Mouse (Mus musculus) limb, embryonic 15.5 days (tissue): ENCODE measurements around the gene Ctxn1. TPM values are rescaled to one million over a fixed set of nuclear protein-coding genes. Genes with fewer than 3 reads are reported as not detected.

Experiments
- ATAC-seq: fragments of 200-750 bp; cut with Nextera tagmentation; 2 replicates; pipeline ENCODE4 v1.8.0; 2017; ENCODE audit warnings: low read depth, moderate TSS enrichment; ENCODE audit not compliant: insufficient number of reproducible peaks, low FRiP score, low TSS enrichment
- H3K27ac ChIP-seq: fragments of 300-500 bp; sonication (generic); 2 replicates; pipeline ENCODE4 v1.5.1; 2015; ENCODE audit warnings: moderate library complexity, mild to moderate bottlenecking, inconsistent platforms
- H3K27me3 ChIP-seq: fragments of 300-500 bp; sonication (generic); 2 replicates; pipeline ENCODE4 v1.6.1; 2015; ENCODE audit warnings: inconsistent platforms
- H3K36me3 ChIP-seq: fragments of 300-500 bp; sonication (generic); 2 replicates; pipeline ENCODE4 v1.6.1; 2015; ENCODE audit warnings: inconsistent platforms
- H3K4me1 ChIP-seq: fragments of 300-500 bp; sonication (generic); 2 replicates; pipeline ENCODE4 v1.6.1; 2015; ENCODE audit warnings: inconsistent platforms
- H3K4me2 ChIP-seq: fragments of 300-500 bp; sonication (generic); 2 replicates; pipeline ENCODE4 v1.6.1; 2015; ENCODE audit warnings: mild to moderate bottlenecking, inconsistent platforms
- H3K4me3 ChIP-seq: fragments of 300-500 bp; sonication (generic); 2 replicates; pipeline ENCODE4 v1.5.1; 2015; ENCODE audit warnings: mild to moderate bottlenecking, inconsistent platforms
- H3K9ac ChIP-seq: fragments of 300-500 bp; sonication (generic); 2 replicates; pipeline ENCODE4 v1.6.1; 2015; ENCODE audit warnings: inconsistent platforms
- H3K9me3 ChIP-seq: fragments of 300-500 bp; sonication (generic); 2 replicates; pipeline ENCODE4 v1.6.1; 2016; ENCODE audit warnings: inconsistent platforms
- WGBS: fragments of 180-500 bp; shearing (Covaris S2); methylation state at CpG from one replicate; pipeline ENCODE4 v1.1.7; 2015; 5-methylcytosine and 5-hydroxymethylcytosine counted together
- polyA plus RNA-seq: library from polyadenylated mRNA; unstranded; fragments of >200 nt; fragmentation: Nextera tagmentation; extraction: Ambion mirVana; gene quantifications from 2 replicates; pipeline ENCODE4 v1.2.1, GENCODE M21; 2015

Ctxn1 gene
- polyA plus RNA-seq, 1 experiment from 2014 or later: 49.8 TPM

DNA sequence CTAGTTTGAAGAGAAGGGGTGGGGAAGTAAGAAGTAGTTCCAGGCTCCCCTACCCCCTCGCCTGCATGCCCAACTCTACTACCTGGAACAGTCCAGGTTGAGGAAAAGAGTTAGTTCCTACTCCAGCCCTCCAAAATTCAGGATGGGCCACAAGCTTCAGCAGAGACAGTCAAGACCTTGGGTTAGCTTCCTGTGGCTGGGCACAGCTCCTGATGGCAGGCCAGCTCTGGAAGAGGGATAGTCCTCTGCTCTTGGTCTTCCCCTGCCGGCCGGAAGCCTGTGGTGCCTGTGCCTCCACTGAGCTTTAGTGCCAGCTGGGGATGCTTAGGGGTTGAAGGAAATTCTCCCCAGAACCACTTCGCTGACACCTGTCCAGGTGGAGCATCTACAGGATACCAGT, 32.8 kb downstream of the Ctxn1 start:
- Histone ChIP-seq H3K9me3 (no peaks in the 10 kb centered on the region), H3K4me1 (peaks cover 10% of the 10 kb centered on the region), H3K4me2 (peak overlapping the region; percentile 37), H3K36me3 (no peaks in the 10 kb centered on the region), H3K9ac (no peak overlapping the region), H3K27me3 (peaks cover 26% of the 10 kb centered on the region), H3K4me3 (peak overlapping the region; percentile 32), H3K27ac (no peak overlapping the region)
- WGBS: 22% methylated on average over 4 of the region's 4 CpGs
- ATAC-seq: no peak

DNA sequence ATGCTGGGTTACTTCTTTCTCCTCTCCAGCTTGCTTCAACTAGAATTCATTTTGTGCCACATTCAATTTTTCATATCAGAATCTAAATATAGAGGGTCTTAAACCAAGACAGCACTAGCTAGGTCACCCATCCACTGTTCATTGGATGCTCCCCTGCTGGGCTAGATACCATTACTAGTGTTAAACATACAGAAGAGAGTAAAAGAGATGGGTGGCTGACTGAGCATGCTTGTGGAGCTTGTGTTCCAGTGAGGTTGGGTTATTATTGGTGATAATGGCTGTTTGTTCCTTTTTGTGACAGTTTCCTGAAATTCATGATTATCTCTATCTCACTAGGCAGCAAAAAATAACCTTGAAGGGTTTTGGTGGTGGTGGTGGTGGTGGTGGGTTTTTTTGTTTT, 37.0 kb downstream of the Ctxn1 start:
- Histone ChIP-seq H3K36me3 (no peaks in the 10 kb centered on the region), H3K9ac (no peak overlapping the region), H3K27me3 (peaks cover 31% of the 10 kb centered on the region), H3K4me1 (peaks cover 12% of the 10 kb centered on the region), H3K27ac (no peak overlapping the region), H3K4me3 (no peak overlapping the region), H3K9me3 (no peaks in the 10 kb centered on the region), H3K4me2 (no peak overlapping the region)
- no peak for ATAC-seq

DNA sequence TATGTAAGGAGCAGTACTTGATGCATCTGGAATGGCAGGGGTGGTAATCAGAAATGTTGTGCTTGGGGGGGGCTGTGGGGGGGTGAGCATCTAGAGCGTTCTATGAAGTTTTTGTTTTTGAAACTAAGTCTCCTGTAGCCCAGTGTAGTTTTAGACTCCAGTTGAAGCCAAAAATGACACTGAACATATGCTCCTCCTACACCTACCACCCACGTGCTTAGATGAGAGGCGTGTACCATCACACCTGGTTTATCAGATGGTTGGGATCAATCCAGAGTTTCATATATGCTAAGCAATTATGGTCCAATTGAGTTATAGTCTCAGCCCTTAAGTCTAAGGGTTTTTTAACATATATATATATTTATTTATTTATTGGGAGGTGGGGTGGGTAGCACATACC, 39.5 kb downstream of the Ctxn1 start:
- Histone ChIP-seq H3K4me3 (no peak overlapping the region), H3K27ac (no peak overlapping the region), H3K9me3 (no peaks in the 10 kb centered on the region), H3K4me2 (no peak overlapping the region), H3K27me3 (peaks cover 41% of the 10 kb centered on the region), H3K4me1 (peaks cover 16% of the 10 kb centered on the region), H3K36me3 (no peaks in the 10 kb centered on the region), H3K9ac (no peak overlapping the region)
- no peak for ATAC-seq
- WGBS: 82% methylated on average over 3 of the region's 3 CpGs

DNA sequence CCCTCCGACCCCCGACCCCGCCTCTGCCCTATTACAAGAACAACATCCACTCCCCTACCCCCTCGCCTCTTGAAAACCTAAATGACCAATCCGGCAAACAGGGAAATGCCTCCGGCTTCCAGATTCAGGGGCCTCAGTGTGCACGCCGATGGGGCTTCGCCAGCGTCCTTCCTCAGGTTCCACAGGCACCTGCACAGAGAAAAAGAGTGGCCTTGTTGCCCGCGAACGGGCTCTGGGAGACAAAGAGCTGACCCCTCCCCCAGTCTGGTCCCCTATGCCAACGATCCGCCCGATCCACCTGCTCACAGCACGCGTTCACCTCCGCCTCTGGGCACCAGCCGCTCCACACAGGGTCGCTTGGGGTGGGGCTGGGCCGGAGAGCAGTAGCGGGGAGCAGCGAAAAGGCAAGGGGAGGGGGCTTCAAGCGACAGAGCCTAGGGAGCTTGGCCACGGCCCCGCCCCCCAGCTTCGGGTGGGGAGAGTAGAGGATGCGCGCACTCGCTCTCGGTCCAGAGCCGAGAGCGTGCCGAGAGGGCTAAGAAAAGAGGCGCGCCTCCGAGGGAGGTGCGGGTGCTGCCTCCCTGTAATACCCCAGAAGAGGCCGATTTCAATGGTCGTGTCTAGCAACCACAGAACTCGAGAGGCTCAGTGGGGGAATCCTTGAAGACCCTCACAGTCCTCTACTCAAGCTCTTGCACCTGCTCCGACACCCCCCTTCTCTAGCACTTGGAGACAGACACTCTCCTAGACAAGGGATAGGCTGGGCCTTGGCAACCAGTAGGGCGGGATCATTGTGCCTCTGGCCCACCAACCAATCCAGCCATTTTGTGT, 42.1 kb downstream of the Ctxn1 start, which contains the start of gene Prr36:
Prr36 (minus strand) TSS at position 669 of the 831 bp plus-strand sequence.
- 2% methylated on average over 44 of the region's 44 CpGs for WGBS
- Histone ChIP-seq H3K36me3 (no peaks in the 10 kb centered on the region), H3K4me3 (peak within 1 kb of the TSS; percentile 43), H3K4me2 (peak within 1 kb of the TSS; percentile 88), H3K27me3 (peaks cover 46% of the 10 kb centered on the region), H3K9ac (no peak within 1 kb of the TSS), H3K27ac (no peak within 1 kb of the TSS), H3K9me3 (no peaks in the 10 kb centered on the region), H3K4me1 (peaks cover 36% of the 10 kb centered on the region)
- ATAC-seq: no peak

DNA sequence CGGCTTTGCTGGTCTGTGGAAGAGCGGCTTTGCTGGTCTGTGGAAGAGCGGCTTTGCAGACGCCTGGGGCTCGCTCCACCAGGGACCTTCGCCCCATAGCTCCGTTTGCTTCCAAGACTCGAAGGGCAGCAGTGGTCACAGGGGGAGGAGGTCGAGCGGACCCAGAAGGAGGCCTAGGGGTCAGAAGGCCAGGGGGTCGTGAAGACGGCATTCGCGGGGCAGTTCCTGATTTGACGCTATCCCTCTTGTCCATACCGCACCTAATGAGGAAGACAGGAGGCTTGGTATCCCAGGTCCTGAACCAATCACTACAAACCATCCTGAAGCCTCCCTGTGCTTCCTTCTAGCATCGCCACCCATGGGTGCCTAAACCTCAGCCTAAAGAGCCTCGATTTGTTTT, 42.8 kb downstream of the Ctxn1 start:
- Histone ChIP-seq H3K9me3 (no peaks in the 10 kb centered on the region), H3K27ac (no peak overlapping the region), H3K36me3 (no peaks in the 10 kb centered on the region), H3K4me3 (peak overlapping the region; percentile 43), H3K4me1 (peaks cover 36% of the 10 kb centered on the region), H3K9ac (no peak overlapping the region), H3K27me3 (peaks cover 46% of the 10 kb centered on the region), H3K4me2 (peak overlapping the region; percentile 88; the same call in 1 of the 2 replicates)
- no peak for ATAC-seq
- WGBS: 8% methylated on average over 18 of the region's 18 CpGs

DNA sequence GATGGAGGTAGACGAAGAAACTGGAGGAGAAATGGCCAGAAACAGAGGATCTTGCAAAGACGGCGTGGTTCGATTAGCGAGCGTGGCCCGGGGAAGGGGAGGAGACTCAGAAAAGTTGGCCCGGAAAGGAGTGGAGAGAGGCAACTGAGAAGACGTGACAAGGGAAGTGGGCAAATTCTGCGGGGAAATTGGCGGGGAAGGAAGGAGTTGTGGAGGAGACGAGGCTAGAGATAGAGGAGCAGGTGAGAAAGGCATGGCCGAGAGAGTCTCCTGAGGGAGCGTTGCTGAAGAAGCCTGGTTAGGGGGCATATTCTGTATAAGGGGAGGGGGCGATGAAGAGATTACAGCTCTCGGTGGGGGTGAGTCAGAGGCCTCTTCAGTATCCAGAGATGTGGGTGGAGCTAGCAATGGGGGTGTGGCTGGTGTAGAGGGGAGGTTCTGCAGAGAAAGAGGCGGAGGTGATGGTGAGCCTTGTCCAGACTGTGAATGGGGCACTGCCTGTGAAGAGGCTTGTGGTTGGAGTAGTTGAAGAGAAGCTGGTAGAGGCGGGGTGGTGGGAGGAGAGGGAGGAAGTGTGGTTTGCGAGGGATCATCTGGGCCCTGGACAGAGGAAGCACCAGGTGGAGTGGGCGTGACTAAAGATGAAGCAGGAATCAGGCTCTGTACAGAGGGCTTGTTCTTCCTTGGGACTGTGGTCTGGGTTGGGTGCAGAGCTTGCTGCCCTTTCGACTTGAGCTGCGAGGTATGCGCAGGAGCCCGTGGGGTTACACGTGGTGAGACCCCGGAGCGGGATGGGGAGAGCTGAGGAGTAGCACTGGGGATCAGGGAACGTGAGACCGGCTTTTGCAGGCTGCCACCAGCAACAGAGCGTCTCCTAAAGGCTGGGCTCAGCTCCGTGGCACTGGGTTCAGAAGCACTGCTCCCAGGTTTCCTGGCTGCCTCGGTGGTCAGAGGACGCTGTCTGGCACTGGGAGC, 44.8 kb downstream of the Ctxn1 start:
- H3K27me3 ChIP-seq: peaks cover 49% of the 10 kb centered on the region
- no peaks in the 10 kb centered on the region for H3K9me3 ChIP-seq
- ATAC-seq: 0 out of 2 replicates have a peak, but pooled peaks have one; percentile 53
- peaks cover 36% of the 10 kb centered on the region for H3K4me1 ChIP-seq
- H3K36me3 ChIP-seq: peaks cover 10% of the 10 kb centered on the region
- H3K27ac ChIP-seq: peak overlapping the region; percentile 22; the same call in 1 of the 2 replicates
- 8% methylated on average over 33 of the region's 33 CpGs for WGBS
- peak overlapping the region; percentile 94 for H3K4me2 ChIP-seq
- H3K9ac ChIP-seq: peak overlapping the region; percentile 23; the same call in 1 of the 2 replicates
- peak overlapping the region; percentile 44 for H3K4me3 ChIP-seq

DNA sequence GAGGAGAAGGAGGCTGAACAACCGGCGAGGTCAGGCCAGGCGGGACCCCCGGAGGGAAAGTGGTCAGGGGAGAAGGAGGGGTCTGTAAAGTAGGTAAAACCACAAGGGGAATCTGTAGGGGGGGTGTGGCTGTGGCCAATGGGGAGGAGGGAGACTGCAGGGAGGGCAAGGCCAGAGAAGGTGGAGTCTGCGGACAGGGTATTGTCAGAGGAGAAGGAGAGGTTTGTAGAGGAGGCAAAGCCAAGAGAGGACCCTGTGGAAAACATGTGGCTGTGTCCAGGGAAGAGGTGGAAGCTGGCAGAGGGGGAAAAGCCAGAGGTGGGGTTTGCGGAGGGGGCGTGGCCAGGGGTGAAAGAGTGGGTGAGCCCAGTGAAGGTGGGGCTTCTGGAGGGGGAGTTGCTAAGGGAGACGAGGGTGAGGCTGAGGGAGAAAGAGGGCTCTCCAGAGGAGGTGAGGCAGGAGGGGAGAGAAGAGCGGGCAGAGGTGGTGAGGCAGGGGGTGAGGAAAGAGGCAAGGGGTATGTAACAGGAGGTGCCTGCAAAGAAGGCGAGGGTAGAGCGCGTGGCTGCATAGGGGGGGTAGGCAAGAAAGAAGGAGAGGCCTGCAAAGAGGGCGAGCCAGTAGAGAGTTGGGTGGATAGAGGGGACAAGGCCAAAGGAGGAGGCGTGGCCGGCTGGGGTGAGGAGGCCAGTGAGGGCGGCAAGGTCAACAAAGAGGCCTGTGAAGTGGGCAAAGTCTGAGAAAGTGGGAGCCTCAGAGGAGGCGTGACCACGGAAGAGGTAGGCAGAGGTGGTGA, 45.7 kb downstream of the Ctxn1 start:
- peaks cover 36% of the 10 kb centered on the region for H3K4me1 ChIP-seq
- peak; percentile 45; the same call in 1 of the 2 replicates for ATAC-seq
- peaks cover 46% of the 10 kb centered on the region for H3K27me3 ChIP-seq
- H3K36me3 ChIP-seq: peaks cover 10% of the 10 kb centered on the region
- no peaks in the 10 kb centered on the region for H3K9me3 ChIP-seq
- H3K27ac ChIP-seq: peak overlapping the region; percentile 22; the same call in 1 of the 2 replicates
- H3K9ac ChIP-seq: peak overlapping the region; percentile 40
- peak overlapping the region; percentile 94 for H3K4me2 ChIP-seq
- peak overlapping the region; percentile 44 for H3K4me3 ChIP-seq
- 4% methylated on average over 18 of the region's 18 CpGs for WGBS

DNA sequence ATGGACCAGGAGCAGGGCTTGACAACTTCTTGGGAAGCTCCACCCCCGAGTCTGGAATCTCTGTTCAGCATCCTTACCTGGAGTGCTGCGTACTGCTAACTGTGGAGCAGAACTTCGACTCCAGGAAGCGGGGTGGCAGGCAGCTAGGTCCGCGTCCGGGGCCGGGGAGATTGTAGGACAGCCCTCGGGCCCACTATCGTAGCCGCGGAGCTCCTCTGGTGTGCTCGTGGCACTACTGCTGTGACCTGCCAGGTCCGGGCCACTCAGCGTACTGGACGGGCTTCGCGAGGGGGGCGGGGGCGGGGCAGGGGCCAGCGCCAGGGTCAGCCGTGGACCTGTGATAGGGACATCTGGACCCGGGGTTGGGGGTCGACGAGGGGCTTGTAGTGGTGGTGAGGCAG, 46.3 kb downstream of the Ctxn1 start:
- no peaks in the 10 kb centered on the region for H3K9me3 ChIP-seq
- 1% methylated on average over 25 of the region's 25 CpGs for WGBS
- H3K36me3 ChIP-seq: peaks cover 10% of the 10 kb centered on the region
- H3K4me3 ChIP-seq: peak overlapping the region; percentile 44
- H3K27ac ChIP-seq: no peak overlapping the region
- peak; percentile 31; the same call in 1 of the 2 replicates for ATAC-seq
- H3K4me1 ChIP-seq: peaks cover 36% of the 10 kb centered on the region
- H3K9ac ChIP-seq: peak overlapping the region; percentile 40
- peaks cover 40% of the 10 kb centered on the region for H3K27me3 ChIP-seq
- peak overlapping the region; percentile 94 for H3K4me2 ChIP-seq

DNA sequence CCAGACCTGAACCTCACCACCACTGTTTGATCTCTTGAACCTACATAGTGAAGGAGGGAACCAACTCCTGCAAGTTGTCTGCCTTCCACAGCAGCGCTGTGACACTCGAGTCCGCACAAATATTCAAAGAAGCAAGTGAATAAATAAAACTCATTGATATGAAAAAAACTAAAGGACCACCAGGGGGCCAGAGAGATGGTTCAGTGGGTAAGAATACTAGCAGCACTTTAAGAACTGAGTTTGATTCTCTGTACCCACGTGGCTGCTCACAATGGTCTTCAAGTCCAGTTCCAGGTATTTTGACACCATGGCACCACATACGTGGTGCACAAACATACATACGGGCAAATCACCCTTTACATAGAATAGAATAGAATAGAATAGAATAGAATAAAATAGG, 48.0 kb downstream of the Ctxn1 start:
- Histone ChIP-seq H3K4me3 (no peak overlapping the region), H3K4me2 (no peak overlapping the region), H3K36me3 (peaks cover 10% of the 10 kb centered on the region), H3K9me3 (no peaks in the 10 kb centered on the region), H3K27me3 (peaks cover 35% of the 10 kb centered on the region), H3K27ac (no peak overlapping the region), H3K4me1 (peaks cover 34% of the 10 kb centered on the region), H3K9ac (no peak overlapping the region)
- ATAC-seq: no peak
- 78% methylated on average over 6 of the region's 6 CpGs for WGBS
